Mouse (Mus musculus) testis, postnatal 14 days (tissue): ENCODE data around the gene Ccna2.

Experiments
- DNase-seq: peaks from one replicate; pipeline ENCODE4 v3.0.0; 2021; ENCODE audit warnings: low spot score

Gene Ccna2

GRCm38 (mm10) chr3:36533201-36533672, 38.7 kb downstream of the Ccna2 start:
- DNase-seq: no peak

GRCm38 (mm10) chr3:36532738-36533137, 39.2 kb downstream of the Ccna2 start:
- DNase-seq: no peak

GRCm38 (mm10) chr3:36531979-36532542, 39.9 kb downstream of the Ccna2 start:
- no peak for DNase-seq

GRCm38 (mm10) chr3:36531242-36531641, 40.7 kb downstream of the Ccna2 start:
- no peak for DNase-seq

GRCm38 (mm10) chr3:36530781-36531180, 41.2 kb downstream of the Ccna2 start:
- no peak for DNase-seq

- DNase-seq: no peak
Observed at GRCm38 (mm10) chr3:36530345-36530744, 41.6 kb downstream of the Ccna2 start.

GRCm38 (mm10) chr3:36524466-36524865, 47.5 kb downstream of the Ccna2 start:
- no peak for DNase-seq

- no peak for DNase-seq
Observed at GRCm38 (mm10) chr3:36522137-36522536, 49.8 kb downstream of the Ccna2 start.

GRCm38 (mm10) chr3:36521073-36522060, 50.6 kb downstream of the Ccna2 start, which contains the start of gene Gm11549:
TSS of gene Gm11549 (minus strand) at chr3:36521813.
- no peak for DNase-seq

GRCm38 (mm10) chr3:36516196-36516595, 55.8 kb downstream of the Ccna2 start:
- no peak for DNase-seq
